ENCODE assay signal across 13 mouse cellular contexts in the genomic region with DNA sequence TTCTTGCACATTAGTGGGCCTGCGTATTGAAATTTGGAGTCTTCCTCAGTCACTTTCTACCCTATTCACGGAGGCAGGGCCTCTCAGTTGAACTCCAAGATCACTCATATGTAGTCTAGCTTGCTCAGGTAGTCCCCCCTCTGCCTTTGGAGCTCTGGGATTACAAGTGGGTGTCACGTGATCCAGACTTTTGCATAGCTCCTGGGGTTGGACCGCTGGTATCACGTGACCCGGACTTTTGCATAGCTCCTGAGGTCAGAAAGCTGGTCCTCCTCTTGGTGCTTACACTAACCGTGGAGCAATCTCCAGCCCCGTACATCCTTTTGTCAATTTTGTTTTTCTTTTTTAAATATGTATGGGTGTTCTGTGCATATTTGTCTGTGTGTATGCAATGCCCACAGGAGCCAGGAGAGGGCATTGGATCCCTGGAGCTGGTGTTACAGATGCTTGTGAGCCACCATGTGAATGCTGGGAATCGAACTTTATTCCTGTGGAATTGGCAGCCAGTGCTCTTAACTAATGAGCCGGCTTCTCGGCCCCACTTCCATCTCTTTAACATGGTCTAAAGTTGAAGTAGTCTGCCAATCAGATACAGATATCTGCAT.
DNase-seq lines count a peak whose midpoint lies in the region; ATAC-seq lines count a peak whose summit lies in the region.
"Had no signal": no experiment of that assay in that cellular context is flagged by ENCODE, and none has a peak within 500 bp of the region (broad histone marks: within the 10 kb centered on the region; RNA-seq: fewer than 3 reads in every experiment).

No protein-coding gene starts in this region.

- H3K9ac ChIP-seq in kidney, embryonic 15.5 days = no peak overlapping the region
- no peak overlapping the region for H3K9ac ChIP-seq in midbrain, embryonic 13.5 days (replicated peaks)
- H3K9ac ChIP-seq: hindbrain, embryonic 15.5 days; neural tube, embryonic 13.5 days had no signal

- H3K9me3 ChIP-seq in kidney, embryonic 15.5 days (replicated peaks) = no peaks in the 10 kb centered on the region
- H3K9me3 ChIP-seq in midbrain, embryonic 13.5 days = no peaks in the 10 kb centered on the region
- H3K9me3 ChIP-seq: hindbrain, embryonic 15.5 days; neural tube, embryonic 13.5 days had no signal

- no peak overlapping the region for H3K4me3 ChIP-seq in kidney, embryonic 15.5 days (replicated peaks)
- no peak overlapping the region for H3K4me3 ChIP-seq in midbrain, embryonic 13.5 days (replicated peaks)
- H3K4me3 ChIP-seq: hindbrain, embryonic 15.5 days; neural tube, embryonic 13.5 days had no signal

- no peaks in the 10 kb centered on the region for H3K36me3 ChIP-seq in kidney, embryonic 15.5 days
- H3K36me3 ChIP-seq in midbrain, embryonic 13.5 days = no peaks in the 10 kb centered on the region
- H3K36me3 ChIP-seq: hindbrain, embryonic 15.5 days; neural tube, embryonic 13.5 days had no signal

- H3K27me3 ChIP-seq in kidney, embryonic 15.5 days = no peaks in the 10 kb centered on the region
- H3K27me3 ChIP-seq in midbrain, embryonic 13.5 days = no peaks in the 10 kb centered on the region
- H3K27me3 ChIP-seq: hindbrain, embryonic 15.5 days; neural tube, embryonic 13.5 days had no signal

- no peak overlapping the region for H3K27ac ChIP-seq in kidney, embryonic 15.5 days
- no peak overlapping the region for H3K27ac ChIP-seq in midbrain, embryonic 13.5 days
- H3K27ac ChIP-seq: hindbrain, embryonic 15.5 days; macrophage; neural tube, embryonic 13.5 days had no signal

- peak; percentile 25 for DNase-seq in kidney, adult 18-20 months
- DNase-seq in 416B (ENCODE audit: low read depth) = peak; percentile 51
- peak; percentile 50 for DNase-seq in ES-CJ7 (ENCODE audit: low read depth, low spot score)
- DNase-seq: cerebellum, adult 2 months; gastrocnemius, postnatal 36 days; thymus, adult 2 months had no signal

- H3K4me2 ChIP-seq in kidney, embryonic 15.5 days = no peak overlapping the region
- H3K4me2 ChIP-seq in midbrain, embryonic 13.5 days (replicated peaks) = no peak overlapping the region
- H3K4me2 ChIP-seq: hindbrain, embryonic 15.5 days; neural tube, embryonic 13.5 days had no signal

- no peaks in the 10 kb centered on the region for H3K4me1 ChIP-seq in kidney, embryonic 15.5 days
- H3K4me1 ChIP-seq in midbrain, embryonic 13.5 days (replicated peaks) = no peaks in the 10 kb centered on the region
- H3K4me1 ChIP-seq: neural tube, embryonic 13.5 days had no signal

- no peak for ATAC-seq in kidney, embryonic 15.5 days (replicated peaks; ENCODE audit: low FRiP score)
- ATAC-seq in erythroblast, adult 5-6 weeks (replicated peaks; ENCODE audit: low FRiP score, poor library complexity, severe bottlenecking) = 0 out of 2 replicates have a peak, but pooled peaks have one; percentile 49
- no peak for ATAC-seq in frontal cortex, adult (ENCODE audit: low TSS enrichment)
- no peak for ATAC-seq in midbrain, embryonic 13.5 days

- WGBS in kidney, embryonic 15.5 days = 92% methylated on average over 11 of the region's 11 CpGs
- WGBS in midbrain, embryonic 13.5 days = 93% methylated on average over 11 of the region's 11 CpGs
